Mouse (Mus musculus): ENCODE measurements around the gene Lmf2. TPM values are rescaled to one million over a fixed set of nuclear protein-coding genes. Genes with fewer than 3 reads are reported as not detected.

The Lmf2 gene
- polyA plus RNA-seq, 1 experiment from 2014 or later, result 19.9 TPM

- H3K4me1 ChIP-seq (ENCODE audit: control insufficient read depth, insufficient read depth, low read length), result peaks cover 14% of the 10 kb centered on the region
- DNase-seq (ENCODE audit: low spot score) (no peak), ATAC-seq (no peak)
- H3K4me3 ChIP-seq (ENCODE audit: low read depth, low read length), result peak overlapping the region; percentile 83
- H3K9me3 ChIP-seq (replicated peaks; ENCODE audit: control insufficient read depth, low read length), result no peaks in the 10 kb centered on the region
- 80% methylated on average over 7 of the region's 7 CpGs for WGBS
- H3K27ac ChIP-seq (ENCODE audit: low read depth, low read length), result no peak overlapping the region
- peak overlapping the region; percentile 73 for H3K4me2 ChIP-seq (ENCODE audit: low read length)
- H3K9ac ChIP-seq (ENCODE audit: low read length), result peak overlapping the region; percentile 83
- peaks cover 48% of the 10 kb centered on the region for H3K36me3 ChIP-seq (ENCODE audit: control insufficient read depth, insufficient read depth, low read length)
- no peaks in the 10 kb centered on the region for H3K27me3 ChIP-seq (replicated peaks; ENCODE audit: control insufficient read depth, insufficient read depth, low read length)
These were observed 1.0 kb downstream of the Lmf2 start for GRCm38 (mm10) chr15:89354455-89354854.

GRCm38 (mm10) chr15:89353837-89354236 lies 1.6 kb downstream of the Lmf2 start:
- no peak overlapping the region; the same call in 1 of the 2 replicates for H3K9ac ChIP-seq (ENCODE audit: low read length)
- DNase-seq (ENCODE audit: low spot score), result no peak
- ATAC-seq, result no peak
- peaks cover 14% of the 10 kb centered on the region for H3K4me1 ChIP-seq (ENCODE audit: control insufficient read depth, insufficient read depth, low read length)
- peaks cover 49% of the 10 kb centered on the region for H3K36me3 ChIP-seq (ENCODE audit: control insufficient read depth, insufficient read depth, low read length)
- WGBS, result 96% methylated on average over 16 of the region's 16 CpGs
- H3K27ac ChIP-seq (ENCODE audit: low read depth, low read length), result no peak overlapping the region
- no peaks in the 10 kb centered on the region for H3K9me3 ChIP-seq (replicated peaks; ENCODE audit: control insufficient read depth, low read length)
- H3K4me3 ChIP-seq (ENCODE audit: low read depth, low read length), result no peak overlapping the region
- no peaks in the 10 kb centered on the region for H3K27me3 ChIP-seq (replicated peaks; ENCODE audit: control insufficient read depth, insufficient read depth, low read length)
- H3K4me2 ChIP-seq (ENCODE audit: low read length), result no peak overlapping the region

GRCm38 (mm10) chr15:89352795-89353194 lies 2.7 kb downstream of the Lmf2 start:
- Histone ChIP-seq H3K4me2 (ENCODE audit: low read length) (no peak overlapping the region), H3K9ac (ENCODE audit: low read length) (no peak overlapping the region), H3K27me3 (replicated peaks; ENCODE audit: control insufficient read depth, insufficient read depth, low read length) (no peaks in the 10 kb centered on the region), H3K27ac (ENCODE audit: low read depth, low read length) (no peak overlapping the region), H3K36me3 (ENCODE audit: control insufficient read depth, insufficient read depth, low read length) (peaks cover 46% of the 10 kb centered on the region), H3K4me3 (ENCODE audit: low read depth, low read length) (no peak overlapping the region), H3K9me3 (replicated peaks; ENCODE audit: control insufficient read depth, low read length) (no peaks in the 10 kb centered on the region), H3K4me1 (ENCODE audit: control insufficient read depth, insufficient read depth, low read length) (peaks cover 14% of the 10 kb centered on the region)
- ATAC-seq (no peak), DNase-seq (ENCODE audit: low spot score) (no peak)
- 97% methylated on average over 12 of the region's 12 CpGs for WGBS

GRCm38 (mm10) chr15:89352054-89352453 lies 3.4 kb downstream of the Lmf2 start:
- no peak overlapping the region for H3K27ac ChIP-seq (ENCODE audit: low read depth, low read length)
- no peak overlapping the region for H3K9ac ChIP-seq (ENCODE audit: low read length)
- H3K4me1 ChIP-seq (ENCODE audit: control insufficient read depth, insufficient read depth, low read length), result peaks cover 8% of the 10 kb centered on the region
- no peaks in the 10 kb centered on the region for H3K9me3 ChIP-seq (replicated peaks; ENCODE audit: control insufficient read depth, low read length)
- 97% methylated on average over 14 of the region's 14 CpGs for WGBS
- H3K4me3 ChIP-seq (ENCODE audit: low read depth, low read length), result no peak overlapping the region
- DNase-seq (ENCODE audit: low spot score) (no peak), ATAC-seq (no peak)
- H3K4me2 ChIP-seq (ENCODE audit: low read length), result no peak overlapping the region
- peaks cover 46% of the 10 kb centered on the region for H3K36me3 ChIP-seq (ENCODE audit: control insufficient read depth, insufficient read depth, low read length)
- H3K27me3 ChIP-seq (replicated peaks; ENCODE audit: control insufficient read depth, insufficient read depth, low read length), result no peaks in the 10 kb centered on the region

GRCm38 (mm10) chr15:89351302-89351701 lies 4.2 kb downstream of the Lmf2 start:
- DNase-seq (ENCODE audit: low spot score) (no peak), ATAC-seq (no peak)
- H3K4me1 ChIP-seq (ENCODE audit: control insufficient read depth, insufficient read depth, low read length), result peaks cover 7% of the 10 kb centered on the region
- no peaks in the 10 kb centered on the region for H3K9me3 ChIP-seq (replicated peaks; ENCODE audit: control insufficient read depth, low read length)
- H3K27me3 ChIP-seq (replicated peaks; ENCODE audit: control insufficient read depth, insufficient read depth, low read length), result no peaks in the 10 kb centered on the region
- 92% methylated on average over 15 of the region's 15 CpGs for WGBS
- H3K36me3 ChIP-seq (ENCODE audit: control insufficient read depth, insufficient read depth, low read length), result peaks cover 46% of the 10 kb centered on the region
- H3K4me3 ChIP-seq (ENCODE audit: low read depth, low read length), result no peak overlapping the region
- H3K4me2 ChIP-seq (ENCODE audit: low read length), result no peak overlapping the region
- no peak overlapping the region for H3K9ac ChIP-seq (ENCODE audit: low read length)
- no peak overlapping the region for H3K27ac ChIP-seq (ENCODE audit: low read depth, low read length)

GRCm38 (mm10) chr15:89350447-89350846 lies 5.0 kb downstream of the Lmf2 start:
- Histone ChIP-seq H3K36me3 (ENCODE audit: control insufficient read depth, insufficient read depth, low read length) (peaks cover 46% of the 10 kb centered on the region), H3K27ac (ENCODE audit: low read depth, low read length) (no peak overlapping the region), H3K4me3 (ENCODE audit: low read depth, low read length) (no peak overlapping the region), H3K4me2 (ENCODE audit: low read length) (no peak overlapping the region), H3K4me1 (ENCODE audit: control insufficient read depth, insufficient read depth, low read length) (peaks cover 7% of the 10 kb centered on the region), H3K9ac (ENCODE audit: low read length) (no peak overlapping the region), H3K27me3 (replicated peaks; ENCODE audit: control insufficient read depth, insufficient read depth, low read length) (no peaks in the 10 kb centered on the region), H3K9me3 (replicated peaks; ENCODE audit: control insufficient read depth, low read length) (no peaks in the 10 kb centered on the region)
- ATAC-seq (no peak), DNase-seq (ENCODE audit: low spot score) (no peak)
- 86% methylated on average over 5 of the region's 5 CpGs for WGBS

GRCm38 (mm10) chr15:89343325-89343724 lies 12.1 kb downstream of the Lmf2 start:
- Histone ChIP-seq H3K36me3 (ENCODE audit: control insufficient read depth, insufficient read depth, low read length) (no peaks in the 10 kb centered on the region), H3K9me3 (replicated peaks; ENCODE audit: control insufficient read depth, low read length) (no peaks in the 10 kb centered on the region), H3K4me3 (ENCODE audit: low read depth, low read length) (no peak overlapping the region), H3K27me3 (replicated peaks; ENCODE audit: control insufficient read depth, insufficient read depth, low read length) (no peaks in the 10 kb centered on the region), H3K27ac (ENCODE audit: low read depth, low read length) (no peak overlapping the region), H3K9ac (ENCODE audit: low read length) (no peak overlapping the region), H3K4me2 (ENCODE audit: low read length) (no peak overlapping the region), H3K4me1 (ENCODE audit: control insufficient read depth, insufficient read depth, low read length) (no peaks in the 10 kb centered on the region)
- 84% methylated on average over 3 of the region's 3 CpGs for WGBS
- ATAC-seq, result no peak
- no peak for DNase-seq (ENCODE audit: low spot score)

- Histone ChIP-seq H3K27ac (ENCODE audit: low read depth, low read length) (no peak overlapping the region), H3K4me1 (ENCODE audit: control insufficient read depth, insufficient read depth, low read length) (no peaks in the 10 kb centered on the region), H3K36me3 (ENCODE audit: control insufficient read depth, insufficient read depth, low read length) (no peaks in the 10 kb centered on the region), H3K4me3 (ENCODE audit: low read depth, low read length) (no peak overlapping the region), H3K27me3 (replicated peaks; ENCODE audit: control insufficient read depth, insufficient read depth, low read length) (no peaks in the 10 kb centered on the region), H3K9me3 (replicated peaks; ENCODE audit: control insufficient read depth, low read length) (no peaks in the 10 kb centered on the region), H3K4me2 (ENCODE audit: low read length) (no peak overlapping the region), H3K9ac (ENCODE audit: low read length) (no peak overlapping the region)
- 36% methylated on average over 1 of the region's 1 CpGs for WGBS
- ATAC-seq, result no peak
- no peak for DNase-seq (ENCODE audit: low spot score)
These were observed 13.8 kb downstream of the Lmf2 start for GRCm38 (mm10) chr15:89341678-89342077.

- DNase-seq (ENCODE audit: low spot score) (no peak), ATAC-seq (no peak)
- no peak overlapping the region for H3K4me2 ChIP-seq (ENCODE audit: low read length)
- no peak overlapping the region for H3K27ac ChIP-seq (ENCODE audit: low read depth, low read length)
- no peaks in the 10 kb centered on the region for H3K9me3 ChIP-seq (replicated peaks; ENCODE audit: control insufficient read depth, low read length)
- H3K9ac ChIP-seq (ENCODE audit: low read length), result no peak overlapping the region
- no peak overlapping the region for H3K4me3 ChIP-seq (ENCODE audit: low read depth, low read length)
- H3K27me3 ChIP-seq (replicated peaks; ENCODE audit: control insufficient read depth, insufficient read depth, low read length), result no peaks in the 10 kb centered on the region
- WGBS, result 88% methylated on average over 3 of the region's 3 CpGs
- H3K4me1 ChIP-seq (ENCODE audit: control insufficient read depth, insufficient read depth, low read length), result no peaks in the 10 kb centered on the region
- H3K36me3 ChIP-seq (ENCODE audit: control insufficient read depth, insufficient read depth, low read length), result no peaks in the 10 kb centered on the region
These were observed 15.3 kb downstream of the Lmf2 start for GRCm38 (mm10) chr15:89340136-89340535.

Measured in forebrain, embryonic 14.5 days (tissue).